Mouse (Mus musculus) liver, postnatal 0 days (tissue): Measurements from ENCODE around the gene Tmem238l.

ENCODE experiments used
- CTCF ChIP-seq: sonication (generic); IDR thresholded peaks from 2 replicates; pipeline ENCODE4 v1.5.1; 2016; ENCODE audit warnings: antibody characterized with exemption, low read depth
- EP300 ChIP-seq: IDR thresholded peaks from 2 replicates; pipeline ENCODE4 v1.6.1; 2016; ENCODE audit warnings: antibody characterized with exemption, low read depth, mild to moderate bottlenecking

GRCm38 (mm10) chr11:67011635-67012034, 55.2 kb downstream of the Tmem238l start:
- TF ChIP-seq CTCF: no peak
- no peak for TF ChIP-seq EP300
